Mouse (Mus musculus) retina, embryonic 14.5 days (tissue): ENCODE results near the gene Hist2h3c2.
A peak's percentile ranks its signal among the peaks of the same experiment; 100 is the strongest.
"Not testable (repeated sequence)": the region's sequence is repeated elsewhere in the genome, so short reads cannot be mapped to it uniquely, and the experiment has no call there.

Experiments
- DNase-seq: peaks from one replicate; pipeline ENCODE4 v3.0.0-alpha.2; 2015; ENCODE audit warnings: low spot score

Gene Hist2h3c2

DNA sequence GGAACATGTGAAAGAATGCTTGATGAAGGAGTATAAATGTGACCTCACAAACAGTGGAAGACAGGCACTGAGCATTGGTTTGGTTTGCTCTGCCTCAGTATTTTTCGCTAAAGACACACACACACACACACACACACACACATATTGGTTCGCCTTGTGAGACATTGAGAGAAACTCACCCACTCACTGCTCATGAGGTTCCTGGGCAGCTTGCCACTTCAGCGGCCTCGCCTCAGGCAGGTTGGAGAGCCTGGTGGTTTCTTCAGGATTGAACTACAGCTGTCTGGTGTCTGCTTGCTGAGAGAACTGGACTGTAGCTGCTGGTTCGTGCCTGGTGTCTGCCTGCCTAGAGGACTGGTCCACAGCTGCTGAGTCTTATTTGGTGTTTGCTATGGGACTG is 21.3 kb upstream of the Hist2h3c2 start:
- DNase-seq: no peak

DNA sequence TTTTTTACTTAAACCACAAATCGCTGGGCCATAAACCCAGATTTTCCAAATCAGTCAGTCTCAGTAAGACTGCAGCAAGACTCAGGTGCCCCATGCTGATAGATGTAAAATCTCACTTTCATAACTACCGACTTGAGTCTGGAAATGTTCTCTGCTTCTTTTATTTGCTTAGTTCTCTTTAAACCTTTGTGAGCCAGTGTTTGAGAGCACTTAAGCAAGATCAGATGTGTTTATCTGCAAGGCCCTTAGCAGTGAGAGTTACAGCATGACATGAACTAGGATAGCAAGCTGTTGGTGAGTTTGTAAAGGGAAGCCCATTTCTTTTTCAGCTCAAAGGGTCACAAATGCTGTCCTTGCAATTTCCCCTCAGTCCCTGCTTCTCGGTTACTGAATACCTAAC is 18.3 kb upstream of the Hist2h3c2 start:
- DNase-seq: no peak

DNA sequence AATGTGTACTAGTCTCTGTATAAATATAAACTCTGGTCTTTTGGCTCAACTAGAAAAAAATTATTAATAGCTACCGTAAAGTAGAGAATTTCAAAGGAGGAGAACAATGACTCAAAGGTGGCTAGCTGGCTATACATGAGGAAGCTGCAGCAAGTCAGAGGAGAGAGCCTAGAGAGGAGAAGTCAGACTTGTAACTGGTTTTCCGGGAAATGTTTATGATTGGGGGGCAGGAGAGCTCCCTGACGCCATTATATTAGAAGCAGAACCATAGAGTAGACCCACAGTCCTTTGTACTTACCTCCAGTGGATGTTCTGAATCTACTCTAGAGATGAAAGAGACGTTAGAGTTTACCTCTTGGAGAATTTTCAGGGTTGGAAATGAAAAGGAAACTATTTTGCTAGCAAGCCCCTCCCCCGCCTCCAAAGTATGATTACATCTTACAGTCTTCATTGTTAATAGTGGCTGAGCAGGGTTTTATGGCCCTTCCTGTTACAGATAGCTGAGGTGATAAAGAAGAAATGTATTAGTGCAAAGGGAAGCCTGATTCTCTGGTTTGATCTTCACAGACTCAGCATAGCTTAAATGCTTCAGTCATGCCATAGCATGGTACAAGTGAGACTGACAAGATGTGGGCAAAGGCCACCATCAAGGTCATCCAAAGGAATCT is 17.1 kb upstream of the Hist2h3c2 start:
- no peak for DNase-seq

DNA sequence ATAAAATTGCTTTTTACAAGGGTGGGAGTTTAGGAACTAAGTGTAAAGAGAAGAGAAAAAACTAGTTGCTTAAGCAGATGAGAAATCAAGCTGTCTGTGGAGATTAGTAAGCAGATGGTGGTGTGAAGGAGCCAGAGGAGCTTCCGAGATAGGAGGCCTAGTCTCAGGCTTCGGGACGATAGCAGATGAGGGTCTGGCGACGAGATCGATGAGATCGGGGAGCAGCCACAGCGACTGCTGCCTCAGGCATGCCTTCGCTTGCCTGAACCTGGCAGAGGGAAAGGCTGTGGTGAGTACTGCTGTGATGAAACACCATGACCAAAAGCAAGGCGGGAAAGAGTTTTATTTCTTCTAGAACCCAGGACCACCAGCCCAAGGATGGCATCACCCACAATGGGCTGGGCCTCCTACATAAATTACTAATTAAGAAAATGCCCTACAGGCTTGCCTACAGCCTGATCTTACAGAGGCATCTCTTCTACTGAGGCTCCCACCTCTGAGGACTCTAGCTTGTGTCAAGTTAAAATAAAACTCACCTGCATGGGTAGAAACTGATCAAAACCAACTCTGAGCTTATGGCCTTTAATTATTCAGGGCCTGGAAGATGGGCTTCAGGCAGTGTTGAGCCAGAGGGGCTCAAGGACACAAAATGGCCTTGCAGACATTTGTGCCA is 15.9 kb upstream of the Hist2h3c2 start:
- DNase-seq: peak; percentile 62

DNA sequence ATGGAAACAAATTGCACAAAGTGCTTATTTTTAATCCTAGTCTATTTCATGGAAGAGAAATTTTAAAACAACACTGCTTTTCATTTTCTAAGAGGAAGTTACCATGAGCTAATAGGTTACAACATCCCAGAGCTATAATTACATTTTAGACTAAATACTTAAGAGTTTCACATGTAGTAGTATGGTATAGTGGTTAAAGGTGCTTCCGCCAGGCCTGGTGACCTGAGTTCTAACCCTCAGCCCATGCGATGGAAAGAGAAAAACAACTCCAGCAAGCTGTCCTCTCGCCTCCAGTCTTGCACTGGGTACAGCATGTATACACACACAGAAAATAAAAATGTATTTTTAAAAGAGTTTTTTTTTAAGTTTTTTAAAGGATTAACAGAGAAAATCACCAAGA is 12.9 kb upstream of the Hist2h3c2 start:
- DNase-seq: no peak

DNA sequence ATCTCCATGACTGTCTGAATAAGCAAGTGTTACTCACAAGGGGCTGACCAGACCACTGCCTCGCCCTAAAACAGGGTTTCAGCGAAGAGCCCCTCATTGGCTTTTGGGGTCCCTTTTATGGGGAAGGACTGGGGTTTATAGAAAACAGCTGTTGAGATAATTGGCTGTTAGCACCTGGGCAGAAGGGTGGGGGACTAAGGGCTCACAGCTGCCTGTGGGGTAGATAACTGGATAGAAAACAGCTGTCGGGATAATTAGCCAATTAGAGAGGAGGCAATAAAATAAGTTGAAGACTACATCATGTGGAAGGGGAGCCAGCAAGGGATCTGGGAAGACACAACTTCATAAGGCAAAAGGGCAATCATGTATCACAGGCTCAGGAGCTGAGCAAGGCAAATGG is 12.0 kb upstream of the Hist2h3c2 start:
- DNase-seq: no peak

DNA sequence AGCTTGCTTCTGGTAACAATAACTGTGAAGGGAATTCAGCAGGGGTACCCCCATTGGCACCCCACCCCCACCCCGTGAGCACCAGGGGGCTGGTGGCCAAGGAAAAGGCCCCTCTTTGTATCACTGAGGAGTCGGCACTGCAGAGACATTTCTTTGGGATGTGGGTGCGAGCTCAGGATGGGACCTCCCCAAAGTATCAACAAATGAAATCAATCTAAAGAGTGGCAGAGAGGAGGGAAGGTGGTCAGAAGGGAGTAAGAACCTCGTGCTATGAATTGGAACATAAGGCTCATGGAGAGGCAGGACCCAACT is 10.1 kb upstream of the Hist2h3c2 start:
- no peak for DNase-seq

DNA sequence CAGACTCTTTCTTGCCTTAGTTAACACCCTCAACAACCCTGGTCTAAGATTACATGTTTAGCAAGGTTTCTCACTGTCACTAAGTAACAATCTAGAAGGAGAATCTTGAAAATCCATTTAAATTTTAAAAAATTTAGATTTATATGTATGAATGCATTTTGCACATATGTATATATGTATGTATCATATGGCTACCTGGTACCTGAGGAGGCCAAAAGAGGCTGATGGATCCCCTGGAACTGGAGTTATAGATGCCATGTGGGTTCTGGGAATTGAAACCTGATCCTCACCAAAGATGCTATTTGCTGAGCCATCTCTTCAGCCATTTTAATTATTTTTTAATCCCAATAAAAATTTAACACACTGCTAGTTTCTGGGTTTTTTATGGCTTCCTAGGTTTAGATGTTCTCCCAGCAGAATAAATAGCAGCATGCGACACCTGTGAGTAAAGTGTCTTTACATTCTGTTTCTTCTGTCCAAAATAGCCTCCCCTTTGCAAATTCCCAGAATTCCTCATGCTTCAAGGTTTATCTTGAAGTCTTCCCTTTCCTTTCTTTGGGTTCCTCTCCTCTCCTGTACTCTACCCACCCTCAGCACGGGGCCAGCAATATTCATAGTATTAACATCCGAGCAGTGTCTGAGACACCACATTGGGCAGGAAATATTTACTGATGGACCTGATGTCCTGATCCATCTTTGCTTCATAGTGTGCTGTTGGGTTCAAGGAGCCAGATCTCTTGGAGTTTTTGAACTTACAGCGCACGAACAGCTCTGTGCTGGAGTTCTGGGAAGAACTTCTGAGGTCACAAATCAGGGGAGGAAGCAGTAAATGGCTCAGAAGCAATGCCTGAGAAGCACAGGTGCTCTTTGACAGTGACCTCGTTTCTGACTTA is 9.5 kb upstream of the Hist2h3c2 start:
- no peak for DNase-seq

DNA sequence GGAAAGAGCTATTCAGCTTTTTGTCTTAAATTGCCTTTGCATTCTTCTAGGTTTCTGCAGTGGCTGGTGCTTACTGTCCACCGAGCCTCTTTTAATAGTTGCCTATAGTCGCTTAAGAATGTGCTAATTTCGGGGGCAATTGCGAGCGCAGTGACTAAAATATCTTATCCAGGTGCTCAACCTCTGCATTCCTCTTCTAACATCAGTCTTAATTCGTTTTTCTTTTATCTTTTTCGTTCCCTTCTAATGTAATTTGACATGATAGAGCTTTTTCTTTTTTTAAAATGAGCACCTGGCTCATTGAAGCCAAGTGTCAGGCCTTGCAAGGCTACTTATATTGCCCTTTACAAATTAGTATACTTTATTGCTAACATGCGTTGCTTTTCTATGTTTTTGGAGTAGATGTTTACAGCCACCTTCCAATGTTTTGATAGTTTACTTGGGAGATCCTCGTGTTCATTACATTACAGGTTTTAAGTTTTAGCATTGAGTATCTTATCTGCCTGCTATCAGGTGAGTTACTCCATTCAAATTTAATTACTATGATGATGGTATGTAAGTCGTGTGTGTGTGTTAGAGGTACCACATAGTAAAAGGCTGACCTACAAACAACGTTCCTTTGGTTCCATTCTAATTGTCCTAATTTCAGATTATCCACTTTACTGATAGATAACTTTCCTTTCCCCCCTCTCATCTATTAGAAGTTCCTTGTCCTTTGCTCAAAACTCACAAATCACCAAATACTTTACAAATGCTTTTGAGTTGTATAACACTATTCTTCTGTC is 8.6 kb upstream of the Hist2h3c2 start:
- no peak for DNase-seq

DNA sequence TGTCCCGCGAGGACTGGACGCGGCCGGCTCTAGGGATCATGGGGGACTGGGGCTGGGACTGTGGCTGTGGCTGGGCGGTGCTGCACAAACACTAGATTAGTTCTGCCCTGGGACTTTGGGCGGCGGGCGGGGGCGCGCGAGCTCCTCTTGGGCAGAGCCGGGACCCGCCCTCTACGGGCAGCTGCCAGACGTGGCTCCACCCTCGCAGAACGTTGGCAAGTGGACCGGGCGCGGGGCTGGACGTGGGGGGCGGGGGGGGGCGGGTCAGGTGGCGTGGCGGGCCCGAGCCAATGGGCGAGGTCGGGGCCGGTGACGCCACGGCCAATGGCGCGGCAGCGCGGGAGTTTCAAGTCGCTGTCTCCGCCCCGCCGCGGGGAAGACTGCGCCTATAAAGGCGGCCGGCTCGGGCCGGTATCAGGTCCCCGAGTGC is 7.5 kb upstream of the Hist2h3c2 start, which contains the start of gene Hist2h3c1:
Gene Hist2h3c1 (plus strand): TSS at position 259 of the 430 bp plus-strand sequence.
- not testable (repeated sequence) for DNase-seq

DNA sequence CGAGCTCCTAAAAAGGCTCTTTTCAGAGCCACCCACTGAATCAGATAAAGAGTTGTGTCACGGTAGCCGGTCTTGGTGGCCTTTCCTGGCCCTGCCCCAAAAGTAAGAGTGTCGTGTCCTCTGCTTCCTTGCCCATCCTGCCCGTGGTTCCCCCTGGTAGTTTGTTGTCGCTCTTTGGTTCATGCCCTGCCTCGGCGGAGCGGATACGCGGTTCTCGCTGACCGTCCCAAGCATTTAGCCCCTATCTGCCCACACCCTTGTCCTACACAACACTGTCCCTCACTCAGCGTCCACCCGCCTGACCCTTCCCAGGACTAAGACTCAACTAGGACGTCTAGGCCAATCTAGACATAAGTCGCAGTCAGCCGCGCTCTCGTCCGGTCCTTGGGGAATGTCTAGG is 7.1 kb upstream of the Hist2h3c2 start:
- not testable (repeated sequence) for DNase-seq

DNA sequence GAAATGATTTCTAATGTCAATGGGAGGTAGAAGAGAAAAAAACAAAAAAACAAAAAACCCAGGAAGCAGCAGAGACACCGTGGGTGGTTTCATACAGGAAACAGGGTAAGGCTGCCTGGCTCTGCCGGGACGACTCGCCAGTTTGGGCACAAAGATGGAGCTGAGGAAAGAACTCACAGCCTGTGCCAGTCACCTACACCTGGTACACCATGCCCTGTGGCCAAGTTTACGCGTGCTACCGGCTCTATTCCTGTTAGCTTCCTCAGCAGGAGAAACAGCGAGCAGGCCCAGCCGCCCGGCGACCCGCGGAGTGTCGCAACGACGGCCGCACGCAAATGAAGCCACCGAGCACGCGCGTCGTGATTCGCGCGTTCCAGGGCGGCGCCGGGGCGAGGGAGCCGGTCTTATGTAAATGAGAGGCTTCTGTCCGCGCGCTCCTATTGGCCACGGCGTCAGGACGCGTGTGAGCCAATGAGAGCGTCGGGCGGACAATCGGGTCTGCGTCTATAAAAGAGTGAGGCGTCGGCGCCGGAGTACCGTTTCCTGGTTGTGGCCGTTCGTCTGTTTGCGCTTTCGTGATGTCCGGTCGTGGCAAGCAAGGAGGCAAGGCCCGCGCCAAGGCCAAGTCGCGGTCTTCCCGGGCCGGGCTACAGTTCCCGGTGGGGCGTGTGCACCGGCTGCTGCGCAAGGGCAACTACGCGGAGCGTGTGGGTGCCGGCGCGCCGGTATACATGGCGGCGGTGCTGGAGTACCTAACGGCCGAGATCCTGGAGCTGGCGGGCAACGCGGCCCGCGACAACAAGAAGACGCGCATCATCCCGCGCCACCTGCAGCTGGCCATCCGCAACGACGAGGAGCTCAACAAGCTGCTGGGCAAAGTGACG is 6.3 kb upstream of the Hist2h3c2 start, which contains the start of gene Hist2h2aa1:
Gene Hist2h2aa1 (plus strand): TSS at position 495 of the 884 bp plus-strand sequence.
- DNase-seq: peak; percentile 80

DNA sequence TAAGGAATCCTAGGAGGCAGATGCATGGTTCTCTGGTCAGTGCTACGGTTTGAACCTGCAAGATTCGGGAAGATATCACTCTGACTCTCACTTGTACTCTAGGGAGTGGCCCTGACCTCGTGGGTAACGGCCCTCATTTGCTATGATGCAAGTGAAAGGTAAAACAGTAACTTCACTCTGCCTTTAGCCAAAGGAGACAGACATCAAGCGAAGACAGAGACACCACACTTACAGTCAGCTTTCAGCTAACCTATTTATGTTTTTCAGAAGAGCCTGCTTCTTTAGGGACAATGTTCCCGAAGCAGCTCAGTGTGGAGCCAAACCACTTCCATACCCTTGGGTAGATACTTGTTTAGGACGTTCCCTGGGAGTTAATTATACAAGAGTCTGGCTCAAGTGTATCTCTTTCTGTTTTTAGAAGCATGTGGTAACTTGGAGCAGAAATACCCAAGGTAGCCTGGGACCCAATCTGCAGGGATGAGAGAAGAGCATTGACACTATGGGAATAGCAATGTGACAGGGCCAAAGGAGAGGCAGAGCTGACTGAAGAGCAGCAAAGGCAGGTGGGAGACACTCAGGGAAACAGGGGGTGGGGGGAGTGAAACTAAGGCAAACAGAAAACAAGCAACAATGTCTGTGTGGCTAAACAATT is 5.1 kb upstream of the Hist2h3c2 start:
- no peak for DNase-seq

DNA sequence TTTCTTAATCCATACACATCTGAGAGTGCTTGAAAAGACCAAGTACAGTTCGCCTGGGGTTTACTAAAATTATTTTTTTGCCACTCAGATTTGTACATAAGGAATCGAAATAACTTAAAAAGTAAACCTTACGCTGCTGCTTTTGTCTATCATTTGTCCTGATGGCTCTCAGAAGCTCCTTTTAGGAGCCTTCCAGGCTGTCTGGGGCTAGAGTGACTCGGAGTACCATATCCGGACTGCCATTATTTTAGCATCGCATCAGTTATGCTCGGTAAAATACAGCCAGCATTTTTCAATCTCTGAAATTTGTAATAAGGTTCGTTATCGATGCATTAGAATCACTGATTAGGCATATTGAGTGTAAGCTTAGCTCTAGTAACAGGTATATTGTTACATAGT is 1.9 kb upstream of the Hist2h3c2 start:
- no peak for DNase-seq

DNA sequence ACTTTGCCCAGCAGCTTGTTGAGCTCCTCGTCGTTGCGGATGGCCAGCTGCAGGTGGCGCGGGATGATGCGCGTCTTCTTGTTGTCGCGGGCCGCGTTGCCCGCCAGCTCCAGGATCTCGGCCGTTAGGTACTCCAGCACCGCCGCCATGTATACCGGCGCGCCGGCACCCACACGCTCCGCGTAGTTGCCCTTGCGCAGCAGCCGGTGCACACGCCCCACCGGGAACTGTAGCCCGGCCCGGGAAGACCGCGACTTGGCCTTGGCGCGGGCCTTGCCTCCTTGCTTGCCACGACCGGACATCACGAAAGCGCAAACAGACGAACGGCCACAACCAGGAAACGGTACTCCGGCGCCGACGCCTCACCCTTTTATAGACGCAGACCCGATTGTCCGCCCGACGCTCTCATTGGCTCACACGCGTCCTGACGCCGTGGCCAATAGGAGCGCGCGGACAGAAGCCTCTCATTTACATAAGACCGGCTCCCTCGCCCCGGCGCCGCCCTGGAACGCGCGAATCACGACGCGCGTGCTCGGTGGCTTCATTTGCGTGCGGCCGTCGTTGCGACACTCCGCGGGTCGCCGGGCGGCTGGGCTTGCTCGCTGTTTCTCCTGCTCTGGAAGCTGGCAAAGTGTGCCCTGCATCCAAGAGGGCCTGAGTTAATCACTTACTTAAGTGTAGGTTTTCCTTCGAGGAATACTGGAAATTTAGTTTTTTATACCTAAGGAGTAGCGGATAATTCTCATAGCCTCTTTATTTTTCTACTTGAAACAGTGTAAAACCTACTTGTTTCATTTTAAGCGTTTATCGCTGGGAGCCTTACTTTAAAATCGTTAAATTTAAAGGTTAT is 1.2 kb upstream of the Hist2h3c2 start, which contains the start of gene Hist2h2aa2:
Gene Hist2h2aa2 (minus strand): TSS at position 328 of the 850 bp plus-strand sequence.
- peak; percentile 65 for DNase-seq

DNA sequence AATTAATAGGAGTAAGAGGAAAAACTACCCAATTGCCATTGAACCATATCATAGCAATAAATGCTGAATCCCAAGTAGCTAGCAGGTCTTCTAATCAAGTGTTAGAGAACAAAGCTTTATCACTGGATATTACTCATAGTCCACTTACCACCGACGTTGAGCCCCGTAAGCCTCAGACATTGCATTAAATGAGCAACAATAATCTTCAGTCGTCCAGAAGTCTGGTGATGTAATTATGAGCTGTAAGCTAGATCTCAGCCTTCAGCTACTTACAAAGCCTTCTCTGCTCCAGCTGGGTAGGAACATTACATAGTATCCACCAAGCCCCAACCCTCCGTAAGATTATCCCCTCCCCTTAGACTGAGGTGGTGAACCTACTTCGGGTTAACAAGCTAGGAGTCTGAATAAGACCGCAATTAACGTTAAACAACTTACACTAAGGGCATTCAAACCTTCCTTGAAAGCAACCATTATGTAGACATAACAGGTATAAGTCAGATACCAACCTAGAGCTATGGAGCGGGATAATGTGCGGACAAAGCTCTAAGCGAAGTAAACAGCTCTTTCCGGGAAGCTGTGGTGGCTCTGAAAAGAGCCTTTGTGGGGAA is 919 bp downstream of the Hist2h3c2 start:
- DNase-seq: peak; percentile 60

DNA sequence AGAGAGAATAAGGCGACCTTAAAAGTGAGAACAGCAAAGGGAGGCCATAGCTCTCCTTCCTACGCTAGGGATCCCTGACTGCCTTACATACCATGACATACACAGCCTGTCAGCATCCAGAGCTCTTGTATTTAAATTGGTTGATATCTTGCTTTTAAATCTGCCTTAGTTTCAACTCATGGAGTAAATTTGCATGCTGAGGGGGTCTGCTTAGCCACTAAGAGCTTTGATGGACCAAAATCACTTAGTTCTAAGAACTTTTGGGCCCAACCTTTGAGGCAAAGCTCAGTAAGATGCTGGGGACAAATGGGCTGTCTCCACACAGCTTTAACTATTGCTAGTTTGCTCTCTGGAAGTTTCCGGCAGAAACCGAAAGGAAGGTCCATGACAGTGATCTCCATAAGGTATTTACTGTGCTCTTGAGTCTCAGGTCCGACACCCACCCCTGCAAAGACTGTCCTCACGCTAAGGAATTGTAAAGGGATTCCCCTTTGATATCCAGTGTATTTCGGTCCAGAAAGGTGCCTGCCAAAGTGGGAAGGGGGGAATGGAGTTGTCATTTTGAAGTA is 1.5 kb downstream of the Hist2h3c2 start:
- peak; percentile 40 for DNase-seq

DNA sequence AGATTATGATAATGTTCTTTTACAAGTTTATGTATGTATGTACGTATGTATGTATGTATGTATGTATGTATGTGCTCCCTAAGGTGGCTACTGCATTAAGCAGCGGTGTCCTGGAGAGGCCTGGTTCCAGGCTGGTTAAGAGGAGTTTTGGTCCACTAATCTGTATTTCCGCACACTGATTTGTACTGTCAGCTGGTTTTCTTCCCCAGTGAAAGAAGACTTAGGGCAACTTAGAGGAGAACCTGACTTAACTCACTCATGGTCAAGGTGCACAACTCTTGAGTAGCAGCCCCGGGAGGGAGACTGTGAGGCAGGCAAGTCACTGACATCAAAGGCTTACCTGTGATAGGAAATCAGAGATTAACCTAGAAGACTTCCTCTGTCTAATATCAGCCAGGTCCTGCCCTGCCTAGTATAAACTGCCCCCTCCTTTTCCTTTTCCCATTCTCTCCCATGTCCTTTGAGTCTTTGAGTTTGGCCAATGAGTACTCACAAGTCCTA is 2.0 kb downstream of the Hist2h3c2 start:
- no peak for DNase-seq
